In genomic region chr9:76989946-76990345, GRCm38 (mm10) we compare ENCODE assay signal across 10 mouse cellular contexts. TPM values are rescaled to one million over a fixed set of nuclear protein-coding genes. Genes with fewer than 3 reads are reported as not detected.
A peak's percentile ranks its signal among the peaks of the same experiment; 100 is the strongest.
DNase-seq lines count a peak whose midpoint lies in the region; ATAC-seq and TF ChIP-seq lines count a peak whose summit lies in the region.
"Had no signal": no experiment of that assay in that cellular context is flagged by ENCODE, and none has a peak within 500 bp of the region (broad histone marks: within the 10 kb centered on the region; RNA-seq: fewer than 3 reads in every experiment).

No protein-coding gene starts in this region.

- no peak for DNase-seq in forebrain, postnatal 0 days
- no peak for DNase-seq in forebrain, embryonic 10.5 days (ENCODE audit: extremely low spot score, low spot score)
- peak in 1 of 2 experiments; percentile 23 for DNase-seq in layer of hippocampus, adult 2 months (ENCODE audit: low spot score in 2 of 2)
- no peak for DNase-seq in layer of hippocampus, postnatal 14 days (ENCODE audit: low spot score in 2 of 2)
- DNase-seq in urinary bladder, postnatal 14 days (ENCODE audit: low spot score), result peak; percentile 12
- DNase-seq in urinary bladder, adult 2 months (ENCODE audit: low spot score), result no peak
- no peak for DNase-seq in embryo, embryonic 11 days
- DNase-seq in urinary bladder, adult 18-20 months (ENCODE audit: low spot score in 2 of 2), result no peak

- no peak overlapping the region for H3K4me3 ChIP-seq in forebrain, postnatal 0 days (ENCODE audit: low read depth, low read length)
- H3K4me3 ChIP-seq in forebrain, embryonic 10.5 days, result no peak overlapping the region
- H3K4me3 ChIP-seq in layer of hippocampus, adult 2 months, result no peak overlapping the region
- H3K4me3 ChIP-seq: hindbrain, embryonic 10.5 days; midbrain, embryonic 12.5 days had no signal

- no peak overlapping the region for H3K9ac ChIP-seq in forebrain, postnatal 0 days
- H3K9ac ChIP-seq: midbrain, embryonic 12.5 days had no signal

- no peaks in the 10 kb centered on the region for H3K27me3 ChIP-seq in forebrain, postnatal 0 days (ENCODE audit: insufficient read depth, low read length)
- no peaks in the 10 kb centered on the region for H3K27me3 ChIP-seq in forebrain, embryonic 10.5 days (ENCODE audit: poor library complexity, severe bottlenecking)
- H3K27me3 ChIP-seq: midbrain, embryonic 12.5 days had no signal

- no peak overlapping the region for H3K4me2 ChIP-seq in forebrain, postnatal 0 days (ENCODE audit: low read depth)
- H3K4me2 ChIP-seq: midbrain, embryonic 12.5 days had no signal

- H3K27ac ChIP-seq in forebrain, postnatal 0 days (ENCODE audit: low read depth, low read length), result no peak overlapping the region
- H3K27ac ChIP-seq in forebrain, embryonic 10.5 days, result no peak overlapping the region
- no peak overlapping the region for H3K27ac ChIP-seq in layer of hippocampus, adult 2 months
- H3K27ac ChIP-seq: hindbrain, embryonic 10.5 days; midbrain, embryonic 12.5 days had no signal

- TF ChIP-seq CTCF in forebrain, postnatal 0 days (IDR thresholded peaks at IDR 0.05; ENCODE audit: low read depth), result peak; percentile 27; the same call in 1 of the 2 replicates
- TF ChIP-seq CTCF in layer of hippocampus, adult 2 months (conservative IDR thresholded peaks at IDR 0.05), result peak; percentile 72

- ATAC-seq in forebrain, postnatal 0 days, result no peak

- H3K9me3 ChIP-seq in forebrain, postnatal 0 days (ENCODE audit: low read length), result no peaks in the 10 kb centered on the region
- H3K9me3 ChIP-seq in forebrain, embryonic 10.5 days, result no peaks in the 10 kb centered on the region
- H3K9me3 ChIP-seq: hindbrain, embryonic 10.5 days; midbrain, embryonic 12.5 days had no signal

- no peaks in the 10 kb centered on the region for H3K36me3 ChIP-seq in forebrain, postnatal 0 days (ENCODE audit: insufficient read depth)
- H3K36me3 ChIP-seq in forebrain, embryonic 10.5 days (replicated peaks), result no peaks in the 10 kb centered on the region
- H3K36me3 ChIP-seq: hindbrain, embryonic 10.5 days; midbrain, embryonic 12.5 days had no signal

- H3K4me1 ChIP-seq in forebrain, postnatal 0 days (ENCODE audit: insufficient read depth), result no peaks in the 10 kb centered on the region
- no peaks in the 10 kb centered on the region for H3K4me1 ChIP-seq in forebrain, embryonic 10.5 days
- H3K4me1 ChIP-seq: hindbrain, embryonic 10.5 days; midbrain, embryonic 12.5 days had no signal

RNA-seq across cellular contexts. Expression of gene Tinag, which starts 55.6 kb away (rescaled TPM):
- total RNA-seq in forebrain, postnatal 0 days (2014; rRNA removed), result not detected in 2 replicates
- not detected in 2 replicates for polyA plus RNA-seq in forebrain, postnatal 0 days (2015; fragmentation: Nextera tagmentation; extraction: Ambion mirVana)
- polyA plus RNA-seq in forebrain, embryonic 10.5 days (2016; fragmentation: Nextera tagmentation; extraction: Ambion mirVana), result 0.41 and 0.71 TPM in 2 replicates
- not detected for total RNA-seq in layer of hippocampus, adult 2 months (2021)
- total RNA-seq in layer of hippocampus, postnatal 14 days (2021), result under 1 TPM in 1 of 2 experiments, not detected in 1; 0.29 TPM
- polyA plus RNA-seq in urinary bladder, adult 2 months (2012; rRNA removed), result 0.04 TPM in 1 of 2 replicates, not detected in the other
